ENCODE assay signal across 14 mouse cellular contexts in genomic region chr4:99574021-99574531, GRCm38 (mm10).
DNase-seq lines count a peak whose midpoint lies in the region; ATAC-seq lines count a peak whose summit lies in the region.
"Had no signal": no experiment of that assay in that cellular context is flagged by ENCODE, and none has a peak within 500 bp of the region (broad histone marks: within the 10 kb centered on the region; RNA-seq: fewer than 3 reads in every experiment).

No protein-coding gene starts in this region.

- DNase-seq in hindbrain, embryonic 11.5 days (ENCODE audit: low spot score) = peak; percentile 72
- DNase-seq in brain, adult 2 months (ENCODE audit: low read depth, low spot score) = peak; percentile 0
- DNase-seq in natural killer cell, adult 2 months (ENCODE audit: low spot score in 2 of 2) = no peak
- no peak for DNase-seq in cerebellum, postnatal 25 days
- DNase-seq in left cerebral cortex, adult 9 months (ENCODE audit: low spot score in 2 of 2) = no peak
- DNase-seq: cerebellum, adult 8-10 months; kidney, postnatal 14 days; layer of hippocampus, postnatal 36 days had no signal

- H3K4me1 ChIP-seq in hindbrain, embryonic 11.5 days (replicated peaks; ENCODE audit: control insufficient read depth, insufficient read depth, low read length) = peaks cover 6% of the 10 kb centered on the region; the same call in 1 of the 2 replicates
- peaks cover 9% of the 10 kb centered on the region for H3K4me1 ChIP-seq in hindbrain, embryonic 16.5 days (ENCODE audit: control insufficient read depth, insufficient read depth, low read depth, low read length)
- H3K4me1 ChIP-seq in forebrain, embryonic 12.5 days = peaks cover 28% of the 10 kb centered on the region
- H3K4me1 ChIP-seq in midbrain, embryonic 13.5 days (replicated peaks) = peaks cover 32% of the 10 kb centered on the region
- H3K4me1 ChIP-seq: megakaryocyte, embryonic 14.5 days had no signal

- 22% methylated on average over 11 of the region's 11 CpGs for WGBS in hindbrain, embryonic 11.5 days
- WGBS in hindbrain, embryonic 16.5 days = 15% methylated on average over 11 of the region's 11 CpGs
- 4% methylated on average over 11 of the region's 11 CpGs for WGBS in forebrain, embryonic 12.5 days
- WGBS in midbrain, embryonic 13.5 days = 9% methylated on average over 11 of the region's 11 CpGs

- H3K9me3 ChIP-seq in hindbrain, embryonic 11.5 days (ENCODE audit: control insufficient read depth, low read length) = no peaks in the 10 kb centered on the region
- no peaks in the 10 kb centered on the region for H3K9me3 ChIP-seq in hindbrain, embryonic 16.5 days (ENCODE audit: control insufficient read depth, low read length)
- H3K9me3 ChIP-seq in forebrain, embryonic 12.5 days = no peaks in the 10 kb centered on the region
- no peaks in the 10 kb centered on the region for H3K9me3 ChIP-seq in midbrain, embryonic 13.5 days
- H3K9me3 ChIP-seq: heart, embryonic 15.5 days had no signal

- no peak overlapping the region for H3K27ac ChIP-seq in hindbrain, embryonic 11.5 days (ENCODE audit: low read depth, low read length)
- H3K27ac ChIP-seq in hindbrain, embryonic 16.5 days (ENCODE audit: low read depth, low read length) = no peak overlapping the region
- no peak overlapping the region for H3K27ac ChIP-seq in forebrain, embryonic 12.5 days
- no peak overlapping the region for H3K27ac ChIP-seq in midbrain, embryonic 13.5 days
- H3K27ac ChIP-seq: heart, embryonic 15.5 days had no signal

- H3K36me3 ChIP-seq in hindbrain, embryonic 11.5 days (ENCODE audit: control insufficient read depth, insufficient read depth, low read length) = no peaks in the 10 kb centered on the region
- no peaks in the 10 kb centered on the region for H3K36me3 ChIP-seq in hindbrain, embryonic 16.5 days (ENCODE audit: control insufficient read depth, insufficient read depth, low read length)
- no peaks in the 10 kb centered on the region for H3K36me3 ChIP-seq in forebrain, embryonic 12.5 days (replicated peaks)
- no peaks in the 10 kb centered on the region for H3K36me3 ChIP-seq in midbrain, embryonic 13.5 days
- H3K36me3 ChIP-seq: heart, embryonic 15.5 days had no signal

- no peak overlapping the region for H3K9ac ChIP-seq in hindbrain, embryonic 11.5 days (ENCODE audit: low read depth, low read length)
- no peak overlapping the region for H3K9ac ChIP-seq in hindbrain, embryonic 16.5 days (ENCODE audit: low read depth, low read length)
- H3K9ac ChIP-seq in forebrain, embryonic 12.5 days = no peak overlapping the region
- H3K9ac ChIP-seq in midbrain, embryonic 13.5 days (replicated peaks) = no peak overlapping the region
- H3K9ac ChIP-seq: heart, embryonic 15.5 days had no signal

- no peak overlapping the region for H3K4me3 ChIP-seq in hindbrain, embryonic 11.5 days (ENCODE audit: low read depth, low read length)
- H3K4me3 ChIP-seq in hindbrain, embryonic 16.5 days (ENCODE audit: low read length) = no peak overlapping the region
- H3K4me3 ChIP-seq in forebrain, embryonic 12.5 days (replicated peaks) = no peak overlapping the region
- no peak overlapping the region for H3K4me3 ChIP-seq in midbrain, embryonic 13.5 days (replicated peaks)
- H3K4me3 ChIP-seq: heart, embryonic 15.5 days; megakaryocyte, embryonic 14.5 days had no signal

- no peak overlapping the region for H3K4me2 ChIP-seq in hindbrain, embryonic 11.5 days (replicated peaks; ENCODE audit: low read depth, low read length)
- no peak overlapping the region for H3K4me2 ChIP-seq in hindbrain, embryonic 16.5 days (ENCODE audit: low read length)
- peak overlapping the region; percentile 19 for H3K4me2 ChIP-seq in forebrain, embryonic 12.5 days
- no peak overlapping the region for H3K4me2 ChIP-seq in midbrain, embryonic 13.5 days (replicated peaks)
- H3K4me2 ChIP-seq: heart, embryonic 15.5 days; liver, embryonic 11.5 days had no signal

- peak; percentile 91 for ATAC-seq in hindbrain, embryonic 11.5 days (ENCODE audit: low FRiP score)
- no peak for ATAC-seq in hindbrain, embryonic 16.5 days
- peak; percentile 70 for ATAC-seq in forebrain, embryonic 12.5 days (ENCODE audit: low FRiP score)
- peak; percentile 78 for ATAC-seq in midbrain, embryonic 13.5 days

- H3K27me3 ChIP-seq in hindbrain, embryonic 11.5 days (ENCODE audit: control insufficient read depth, insufficient read depth, low read length) = peaks cover 39% of the 10 kb centered on the region
- H3K27me3 ChIP-seq in hindbrain, embryonic 16.5 days (replicated peaks; ENCODE audit: control insufficient read depth, insufficient read depth, low read length) = peaks cover 7% of the 10 kb centered on the region
- H3K27me3 ChIP-seq in forebrain, embryonic 12.5 days = peaks cover 83% of the 10 kb centered on the region
- peaks cover 81% of the 10 kb centered on the region for H3K27me3 ChIP-seq in midbrain, embryonic 13.5 days

Comparison
In these comparisons a context has a peak if more than half of its experiments do, and no peak if none do; other contexts are left out.
1. DNase-seq: peak in hindbrain, embryonic 11.5 days (single experiment) and brain, adult 2 months (single experiment); none in natural killer cell, adult 2 months (0 of 2), cerebellum, postnatal 25 days (0 of 2) and left cerebral cortex, adult 9 months (0 of 2).